Mouse (Mus musculus) cerebellum, adult 11 months (tissue): ENCODE data around the gene Pih1d1.
A peak's percentile ranks its signal among the peaks of the same experiment; 100 is the strongest.
"Not testable (repeated sequence)": the region's sequence is repeated elsewhere in the genome, so short reads cannot be mapped to it uniquely, and the experiment has no call there.

Source experiments
- DNase-seq: peaks from one replicate; pipeline ENCODE4 v3.0.0; 2022

The Pih1d1 gene

GRCm38 (mm10) chr7:45154096-45154992 lies at the start of gene Pih1d1, which contains the start of gene Aldh16a1:
Gene Pih1d1 (plus strand): TSS chr7:45154303.
Gene Aldh16a1 (minus strand): TSS chr7:45154584.
- peak; percentile 98 for DNase-seq

GRCm38 (mm10) chr7:45104941-45105340 lies 49.2 kb upstream of the Pih1d1 start:
- DNase-seq = no peak

- no peak for DNase-seq
Observed at GRCm38 (mm10) chr7:45105491-45105890, 48.6 kb upstream of the Pih1d1 start.

- DNase-seq = no peak
Observed at GRCm38 (mm10) chr7:45106441-45106840, 47.7 kb upstream of the Pih1d1 start.

GRCm38 (mm10) chr7:45107052-45107645 lies 47.0 kb upstream of the Pih1d1 start:
- no peak for DNase-seq

- not testable (repeated sequence) for DNase-seq
Observed at GRCm38 (mm10) chr7:45110089-45110488, 44.0 kb upstream of the Pih1d1 start.

GRCm38 (mm10) chr7:45111940-45112339 lies 42.2 kb upstream of the Pih1d1 start:
- DNase-seq = no peak

- no peak for DNase-seq
Observed at GRCm38 (mm10) chr7:45112529-45112928, 41.6 kb upstream of the Pih1d1 start.

GRCm38 (mm10) chr7:45113476-45113875 lies 40.6 kb upstream of the Pih1d1 start:
- no peak for DNase-seq

- no peak for DNase-seq
Observed at GRCm38 (mm10) chr7:45117566-45117965, 36.5 kb upstream of the Pih1d1 start.

- no peak for DNase-seq
Observed at GRCm38 (mm10) chr7:45118336-45118735, 35.8 kb upstream of the Pih1d1 start.

- no peak for DNase-seq
Observed at GRCm38 (mm10) chr7:45119780-45120709, 34.1 kb upstream of the Pih1d1 start.

GRCm38 (mm10) chr7:45121404-45121803 lies 32.7 kb upstream of the Pih1d1 start:
- DNase-seq = no peak

- no peak for DNase-seq
Observed at GRCm38 (mm10) chr7:45121966-45122365, 32.1 kb upstream of the Pih1d1 start.

- no peak for DNase-seq
Observed at GRCm38 (mm10) chr7:45122561-45123185, 31.4 kb upstream of the Pih1d1 start.

- DNase-seq = no peak
Observed at GRCm38 (mm10) chr7:45123186-45123570, 30.9 kb upstream of the Pih1d1 start.

GRCm38 (mm10) chr7:45124224-45125143 lies 29.6 kb upstream of the Pih1d1 start, which contains the start of gene Rps11:
Gene Rps11 (minus strand): TSS chr7:45124439.
- peak; percentile 99 for DNase-seq

GRCm38 (mm10) chr7:45125144-45125600 lies 28.9 kb upstream of the Pih1d1 start:
- DNase-seq = no peak

- not testable (repeated sequence) for DNase-seq
Observed at GRCm38 (mm10) chr7:45125649-45126048, 28.5 kb upstream of the Pih1d1 start.

GRCm38 (mm10) chr7:45126147-45126843 lies 27.8 kb upstream of the Pih1d1 start:
- DNase-seq = no peak
